Mouse (Mus musculus) embryonic fibroblast, embryonic 13.5 days (primary cell): Measurements from ENCODE around the gene Rapgefl1.

Experiments used
- CTCF ChIP-seq: IDR thresholded peaks from 2 replicates; pipeline ENCODE4 v1.5.1; 2011; ENCODE audit warnings: mild to moderate bottlenecking, control low read depth, low read length, moderate library complexity, borderline replicate concordance; ENCODE audit not compliant: insufficient read depth
- POLR2A ChIP-seq: IDR thresholded peaks from 2 replicates; pipeline ENCODE4 v1.6.1; 2011; ENCODE audit warnings: low read depth, mild to moderate bottlenecking, control low read depth, low read length, moderate library complexity

DNA sequence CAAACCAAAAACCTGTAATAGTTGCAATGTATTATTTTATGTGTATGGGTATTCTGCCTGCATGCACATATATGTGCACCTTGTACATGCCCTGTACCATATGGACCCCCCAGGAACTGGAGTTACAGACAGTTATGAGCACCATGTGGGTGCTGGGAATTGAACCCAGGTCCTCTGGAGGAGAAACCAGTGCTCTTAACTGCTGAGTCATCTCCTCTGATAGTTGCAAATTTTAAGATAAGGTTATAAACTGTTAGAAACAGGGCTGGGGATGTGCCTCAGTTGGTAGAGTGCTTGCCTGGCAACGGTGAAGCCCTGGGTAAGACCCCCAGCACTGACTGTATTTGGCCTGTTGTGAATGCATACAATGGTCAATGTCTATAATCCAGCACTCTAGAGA lies 45.1 kb upstream of the Rapgefl1 start:
- TF ChIP-seq POLR2A: no peak
- TF ChIP-seq CTCF: no peak
